In genomic region chr4:33249716-33250230, GRCm38 (mm10) we compare ENCODE assay signal across 14 mouse cellular contexts. TPM values are rescaled to one million over a fixed set of nuclear protein-coding genes. Genes with fewer than 3 reads are reported as not detected.
DNase-seq lines count a peak whose midpoint lies in the region; ATAC-seq and TF ChIP-seq lines count a peak whose summit lies in the region.
"Had no signal": no experiment of that assay in that cellular context is flagged by ENCODE, and none has a peak within 500 bp of the region (broad histone marks: within the 10 kb centered on the region; RNA-seq: fewer than 3 reads in every experiment).

No protein-coding gene starts in this region.

- peaks cover 12% of the 10 kb centered on the region for H3K36me3 ChIP-seq in kidney, embryonic 16.5 days (ENCODE audit: insufficient read depth, low read length)
- no peaks in the 10 kb centered on the region; the same call in none of the 2 replicates for H3K36me3 ChIP-seq in limb, embryonic 11.5 days (ENCODE audit: control insufficient read depth, insufficient read depth, low read length)

- no peak for DNase-seq in gastrocnemius, adult 2 months
- no peak for DNase-seq in gastrocnemius, adult 8-10 months (ENCODE audit: low spot score in 2 of 2)
- no peak for DNase-seq in kidney, postnatal 14 days
- peak; percentile 76 for DNase-seq in Muller cell, postnatal 12 days (ENCODE audit: inconsistent ontology term)
- DNase-seq in limb, embryonic 11.5 days (ENCODE audit: low spot score) = no peak
- DNase-seq in thymus, postnatal 10 days (ENCODE audit: low spot score in 2 of 2) = no peak
- DNase-seq in kidney, postnatal 10 days = no peak
- DNase-seq: cerebellum, adult 9-11 months had no signal

- intact Hi-C loops in gastrocnemius, adult 2 months (cut with DNase I) = loop anchor here (5.0 to 10.0 kb wide), 2 partner anchors 43 to 635 kb away; partner anchors contain the start of genes Casp8ap2 and Pnrc1

- no peak overlapping the region for H3K9ac ChIP-seq in kidney, embryonic 16.5 days (replicated peaks; ENCODE audit: low read length)
- no peak overlapping the region for H3K9ac ChIP-seq in limb, embryonic 11.5 days (ENCODE audit: low read length)

- 0 out of 2 replicates have a peak overlapping the region, but pooled peaks have one; percentile 100 for H3K27ac ChIP-seq in gastrocnemius, adult 2 months
- peak overlapping the region; percentile 89 for H3K27ac ChIP-seq in kidney, embryonic 16.5 days (ENCODE audit: low read length)
- peak overlapping the region; percentile 99; the same call in 1 of the 2 replicates for H3K27ac ChIP-seq in limb, embryonic 11.5 days (replicated peaks; ENCODE audit: low read depth, low read length)

- no peak for TF ChIP-seq CTCF in gastrocnemius, adult 2 months (IDR thresholded peaks at IDR 0.05)

- peaks cover 16% of the 10 kb centered on the region for H3K4me1 ChIP-seq in kidney, embryonic 16.5 days (ENCODE audit: insufficient read depth, low read length)
- H3K4me1 ChIP-seq in limb, embryonic 11.5 days (ENCODE audit: control insufficient read depth, insufficient read depth, low read length) = no peaks in the 10 kb centered on the region; the same call in 1 of the 2 replicates

- ATAC-seq in kidney, embryonic 16.5 days (ENCODE audit: low FRiP score, low TSS enrichment) = no peak
- no peak for ATAC-seq in limb, embryonic 11.5 days (ENCODE audit: insufficient number of reproducible peaks, low FRiP score, low TSS enrichment, low read depth)
- ATAC-seq: CD4-positive, CD25-positive, alpha-beta regulatory T cell, adult 4 months; lung, postnatal 0 days had no signal

- no peaks in the 10 kb centered on the region for H3K9me3 ChIP-seq in kidney, embryonic 16.5 days (ENCODE audit: low read length)
- H3K9me3 ChIP-seq in limb, embryonic 11.5 days (ENCODE audit: control insufficient read depth, low read length) = no peaks in the 10 kb centered on the region
- H3K9me3 ChIP-seq: limb, embryonic 15.5 days; midbrain, embryonic 12.5 days had no signal

- no peaks in the 10 kb centered on the region for H3K27me3 ChIP-seq in kidney, embryonic 16.5 days (ENCODE audit: insufficient read depth, low read length)
- no peaks in the 10 kb centered on the region for H3K27me3 ChIP-seq in limb, embryonic 11.5 days (ENCODE audit: control insufficient read depth, insufficient read depth, low read length)
- H3K27me3 ChIP-seq: limb, embryonic 15.5 days; midbrain, embryonic 12.5 days had no signal

- H3K4me3 ChIP-seq in gastrocnemius, adult 2 months = no peak overlapping the region
- H3K4me3 ChIP-seq in kidney, embryonic 16.5 days (ENCODE audit: low read length) = no peak overlapping the region
- no peak overlapping the region for H3K4me3 ChIP-seq in limb, embryonic 11.5 days (ENCODE audit: low read depth, low read length)

- 89% methylated on average over 1 of the region's 1 CpGs for WGBS in kidney, embryonic 16.5 days
- WGBS in limb, embryonic 11.5 days = 85% methylated on average over 1 of the region's 1 CpGs

- no peak overlapping the region for H3K4me2 ChIP-seq in kidney, embryonic 16.5 days (replicated peaks; ENCODE audit: low read depth, low read length)
- no peak overlapping the region for H3K4me2 ChIP-seq in limb, embryonic 11.5 days (ENCODE audit: low read depth, severe bottlenecking)

RNA-seq across cellular contexts. Expression of gene Pnrc1, which starts 40.2 kb away (rescaled TPM):
- total RNA-seq in gastrocnemius, adult 2 months (2021) = 100 to 1,000 TPM; 267 to 279 TPM
- 100 to 1,000 TPM; 275 to 322 (median 295) TPM for total RNA-seq in gastrocnemius, adult 8-10 months (2022)
- polyA plus RNA-seq in kidney, embryonic 16.5 days (2015; fragmentation: Nextera tagmentation; extraction: Ambion mirVana) = 81.9 and 83.0 TPM in 2 replicates
- polyA plus RNA-seq in limb, embryonic 11.5 days (2014; fragmentation: Nextera tagmentation; extraction: Ambion mirVana) = 109 and 111 TPM in 2 replicates

RNA-seq across cellular contexts. Expression of gene Srsf12, which starts 41.0 kb away (rescaled TPM):
- not detected for total RNA-seq in gastrocnemius, adult 2 months (2021)
- not detected for total RNA-seq in gastrocnemius, adult 8-10 months (2022)
- 5.0 and 5.5 TPM in 2 replicates for polyA plus RNA-seq in kidney, embryonic 16.5 days (2015; fragmentation: Nextera tagmentation; extraction: Ambion mirVana)
- polyA plus RNA-seq in limb, embryonic 11.5 days (2014; fragmentation: Nextera tagmentation; extraction: Ambion mirVana) = 10.9 and 12.0 TPM in 2 replicates
- total RNA-seq: neutrophil, adult 5-6 weeks had no signal
